Mouse (Mus musculus): ENCODE measurements around the gene Capsl.

Gene Capsl

GRCm38 (mm10) chr15:9435534-9436180 lies at the start of gene Capsl:
TSS of gene Capsl (plus strand) at chr15:9436028.
- peak; percentile 5 to 73 for DNase-seq (ENCODE audit: low spot score in 2 of 2)

- no peak for DNase-seq (ENCODE audit: low spot score in 2 of 2)
Observed at GRCm38 (mm10) chr15:9409475-9409874, 26.4 kb upstream of the Capsl start.

- DNase-seq (ENCODE audit: low spot score in 2 of 2), result no peak
Observed at GRCm38 (mm10) chr15:9421163-9421562, 14.7 kb upstream of the Capsl start.

- DNase-seq (ENCODE audit: low spot score in 2 of 2), result no peak
Observed at GRCm38 (mm10) chr15:9427849-9428248, 8.0 kb upstream of the Capsl start.

DNA sequence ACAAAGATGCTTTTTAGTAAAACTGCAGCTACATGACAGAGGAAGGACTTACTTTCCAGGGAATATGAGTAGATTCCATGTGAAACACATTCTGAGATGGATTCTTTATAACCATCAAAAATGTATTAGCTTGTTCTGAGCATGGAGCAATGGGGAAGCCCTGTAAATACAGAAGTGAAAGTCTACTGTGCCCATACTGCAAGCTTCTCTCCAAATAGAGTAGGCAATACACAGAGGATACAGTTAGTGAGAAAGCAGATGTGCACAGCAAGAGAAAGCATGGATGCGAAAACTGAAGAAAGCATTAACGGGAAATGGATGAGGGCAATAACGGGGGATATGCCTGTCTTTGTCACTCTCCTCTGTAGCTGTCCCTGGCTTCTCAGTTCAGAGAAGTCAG lies 6.0 kb upstream of the Capsl start:
- no peak for DNase-seq (ENCODE audit: low spot score in 2 of 2)

- no peak for DNase-seq (ENCODE audit: low spot score in 2 of 2)
Observed at GRCm38 (mm10) chr15:9451999-9452398, 16.2 kb downstream of the Capsl start.

- DNase-seq (ENCODE audit: low spot score in 2 of 2), result no peak
Observed at GRCm38 (mm10) chr15:9452842-9453241, 17.0 kb downstream of the Capsl start.

DNA sequence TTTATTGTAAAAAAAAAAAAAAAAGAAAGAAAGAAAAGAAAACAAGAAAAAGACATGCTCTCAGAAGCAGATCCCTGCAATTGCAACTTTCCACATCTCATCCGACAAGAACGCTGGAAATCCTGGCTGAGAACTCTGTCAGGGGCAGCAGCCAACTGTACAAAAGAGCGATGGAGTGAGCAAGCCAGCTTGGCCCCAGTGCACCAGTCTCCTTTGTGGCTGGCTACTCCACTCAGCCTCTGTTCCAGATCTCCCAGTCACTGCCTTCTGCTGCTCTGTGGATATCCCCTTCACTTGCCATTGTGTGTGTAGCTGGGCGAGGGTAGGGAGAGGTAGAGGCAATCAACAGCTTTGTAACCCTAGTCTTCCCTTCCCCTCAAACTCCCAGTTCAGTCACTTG lies 18.4 kb downstream of the Capsl start:
- no peak for DNase-seq (ENCODE audit: low spot score in 2 of 2)

- peak in 1 of 2 experiments; percentile 31 for DNase-seq (ENCODE audit: low spot score in 2 of 2)
Observed at GRCm38 (mm10) chr15:9455241-9455640, 19.4 kb downstream of the Capsl start.

DNA sequence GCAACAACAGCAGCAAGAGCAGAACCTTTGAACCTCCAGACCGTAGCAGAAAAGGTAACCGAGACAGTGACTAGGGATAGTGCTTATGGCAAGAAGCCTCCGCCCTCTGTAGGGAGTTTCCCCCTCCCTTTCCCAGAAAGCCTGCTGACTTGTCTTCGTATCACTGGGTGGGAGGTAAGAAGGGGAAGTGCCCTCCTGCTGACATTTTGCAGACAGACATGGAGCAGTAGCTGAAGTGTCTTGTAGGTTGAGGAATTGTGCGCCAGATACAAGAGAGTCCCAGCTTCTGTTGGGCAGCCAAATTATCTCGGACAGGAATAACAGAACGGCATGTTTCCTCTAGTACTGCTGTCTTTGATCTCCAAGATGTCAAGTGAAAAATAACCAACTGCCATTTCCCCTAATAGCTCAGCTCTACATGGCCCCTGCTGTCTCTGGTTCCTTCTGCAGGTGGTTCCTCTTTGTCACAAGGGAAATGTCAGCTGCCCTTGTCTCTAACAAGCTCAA lies 27.7 kb downstream of the Capsl start:
- no peak for DNase-seq (ENCODE audit: low spot score in 2 of 2)

DNA sequence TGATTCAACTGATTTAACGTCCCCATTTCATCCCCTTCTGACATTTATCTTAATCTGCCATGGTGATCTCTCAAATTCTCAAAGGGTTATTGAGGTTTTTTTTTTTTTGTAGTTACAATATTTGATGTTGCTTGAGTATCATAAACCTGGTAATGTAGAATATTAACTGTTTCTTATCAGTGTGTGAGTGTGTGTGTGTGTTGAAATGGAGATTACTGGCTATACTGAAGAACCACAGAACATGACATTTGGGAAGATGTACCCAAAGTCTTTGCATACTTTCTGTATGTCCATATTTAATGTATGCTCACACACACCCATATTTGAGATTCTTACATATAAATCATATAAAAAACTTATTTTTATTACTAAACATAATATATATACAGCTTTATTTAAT lies 28.2 kb downstream of the Capsl start:
- no peak for DNase-seq (ENCODE audit: low spot score in 2 of 2)

DNA sequence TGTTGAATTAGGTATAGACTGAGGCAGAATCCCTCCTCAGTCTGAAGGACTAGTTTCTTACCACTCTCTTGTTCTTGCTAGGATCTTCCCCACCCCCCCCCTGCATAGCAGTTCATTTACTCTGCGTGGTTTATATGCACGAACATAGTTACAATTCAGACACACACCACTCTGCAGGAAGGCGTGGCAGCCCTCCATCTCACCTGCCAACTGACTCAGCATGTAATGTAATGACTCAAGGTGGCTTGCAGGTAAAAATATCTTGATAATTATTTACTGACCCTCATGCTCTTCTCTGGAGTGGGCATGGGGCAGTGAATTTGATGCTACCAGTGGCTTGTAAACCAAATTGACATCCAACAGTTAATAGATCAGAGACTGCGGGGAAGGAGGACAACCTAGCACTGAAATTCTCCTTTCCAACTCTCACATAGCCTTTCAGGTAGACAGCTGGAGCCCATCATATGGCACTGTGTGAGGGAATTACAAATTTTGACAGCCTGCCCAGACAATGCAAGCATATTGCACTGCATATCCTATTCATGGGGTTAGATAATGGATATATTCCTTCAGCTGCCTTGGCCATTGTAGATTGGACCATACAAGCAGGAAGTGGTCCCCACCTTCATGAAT lies 35.3 kb downstream of the Capsl start:
- no peak for DNase-seq (ENCODE audit: low spot score in 2 of 2)

GRCm38 (mm10) chr15:9472167-9472566 lies 36.3 kb downstream of the Capsl start:
- DNase-seq (ENCODE audit: low spot score in 2 of 2), result no peak

- DNase-seq (ENCODE audit: low spot score in 2 of 2), result no peak
Observed at GRCm38 (mm10) chr15:9472618-9473017, 36.8 kb downstream of the Capsl start.

DNA sequence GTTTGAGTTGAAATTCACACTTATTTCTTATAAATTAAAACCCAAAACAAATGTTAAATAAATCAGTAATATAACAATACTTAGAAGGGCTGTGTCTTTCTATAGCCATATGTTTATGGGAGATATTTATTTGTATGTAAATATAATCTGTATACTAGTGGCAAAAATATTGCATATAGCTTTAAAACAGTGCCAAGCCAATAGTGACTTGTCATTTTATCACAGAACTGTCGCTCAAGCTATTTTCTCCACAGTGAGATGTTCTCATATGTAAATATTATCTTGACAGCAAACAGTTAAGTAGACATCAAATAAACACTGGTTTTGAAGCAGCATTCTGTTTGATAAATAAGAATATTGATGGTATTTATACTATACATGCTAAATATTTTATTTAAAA lies 37.4 kb downstream of the Capsl start:
- DNase-seq (ENCODE audit: low spot score in 2 of 2), result no peak

- no peak for DNase-seq (ENCODE audit: low spot score in 2 of 2)
Observed at GRCm38 (mm10) chr15:9489417-9490118, 53.7 kb downstream of the Capsl start.

DNA sequence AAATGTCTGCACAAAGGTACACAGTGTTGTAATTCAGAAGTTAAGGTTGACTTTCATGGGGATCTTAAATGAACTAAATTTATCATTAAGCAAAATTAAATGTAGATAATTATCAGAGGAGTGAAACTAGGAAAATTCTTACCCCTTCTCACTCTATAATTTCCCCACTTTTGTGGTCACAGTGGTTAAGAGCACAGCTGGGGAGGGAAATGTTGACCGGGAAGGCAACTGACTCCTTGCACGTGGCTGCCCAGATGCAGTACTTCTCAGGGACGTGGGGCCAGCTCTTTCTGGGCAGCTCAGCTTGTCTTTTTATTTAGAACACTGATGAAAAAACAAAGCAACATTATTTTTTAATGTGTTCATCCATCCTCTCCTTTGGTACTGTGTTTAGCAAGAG lies 56.2 kb downstream of the Capsl start:
- DNase-seq (ENCODE audit: low spot score in 2 of 2), result no peak
